Mouse (Mus musculus) left cerebral cortex, adult 18-20 months (tissue): Measurements from ENCODE around the gene Sult5a1. TPM values are rescaled to one million over a fixed set of nuclear protein-coding genes. Genes with fewer than 3 reads are reported as not detected.
A peak's percentile ranks its signal among the peaks of the same experiment; 100 is the strongest.

Source experiments
- DNase-seq, 2 experiments: peaks; one replicate each; pipeline ENCODE4 v3.0.0; 2021 to 2022; ENCODE audit warnings: low spot score in 2 of 2, mixed read lengths in 1 of 2
- microRNA-seq, 2 experiments: library from miRNA; unstranded; fragments of <30 nt; microRNA quantifications; one replicate each; pipeline ENCODE4 v1.2.0; 2021
- total RNA-seq, 2 experiments: library from RNA; stranded (reverse); gene quantifications; 2 replicates each; pipeline ENCODE4 v1.2.3; 2021

Gene Sult5a1
- total RNA-seq, 2 experiments from 2014 or later = 0.51 TPM; not detected in 1

GRCm38 (mm10) chr8:123101735-123102685 is 56.1 kb downstream of the Sult5a1 start, which contains the start of gene Rpl13:
Gene Rpl13 (plus strand): TSS chr8:123102350.
- DNase-seq = peak; percentile 98

- no peak for DNase-seq
These were observed 56.9 kb downstream of the Sult5a1 start for GRCm38 (mm10) chr8:123101244-123101643.

DNA sequence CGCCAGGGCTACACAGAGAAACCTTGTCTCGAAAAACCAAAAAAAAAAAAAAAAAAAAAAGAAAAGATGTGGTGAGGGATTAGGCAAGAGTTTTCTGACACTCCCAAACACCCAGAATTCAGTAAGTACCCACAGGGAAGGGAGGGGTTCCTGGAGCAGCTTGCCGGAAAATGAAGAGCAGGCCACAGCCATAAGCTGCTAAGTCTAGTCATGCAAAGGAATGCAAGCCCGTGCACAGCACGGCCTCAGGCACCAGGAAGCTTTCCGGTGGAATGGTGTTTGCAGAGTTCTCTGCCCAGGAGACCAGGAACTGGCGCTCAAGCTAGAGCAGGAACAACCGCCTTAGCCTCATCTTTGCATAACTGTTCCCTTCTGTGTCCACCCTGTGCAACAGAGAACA is 57.8 kb downstream of the Sult5a1 start:
- DNase-seq = no peak

DNA sequence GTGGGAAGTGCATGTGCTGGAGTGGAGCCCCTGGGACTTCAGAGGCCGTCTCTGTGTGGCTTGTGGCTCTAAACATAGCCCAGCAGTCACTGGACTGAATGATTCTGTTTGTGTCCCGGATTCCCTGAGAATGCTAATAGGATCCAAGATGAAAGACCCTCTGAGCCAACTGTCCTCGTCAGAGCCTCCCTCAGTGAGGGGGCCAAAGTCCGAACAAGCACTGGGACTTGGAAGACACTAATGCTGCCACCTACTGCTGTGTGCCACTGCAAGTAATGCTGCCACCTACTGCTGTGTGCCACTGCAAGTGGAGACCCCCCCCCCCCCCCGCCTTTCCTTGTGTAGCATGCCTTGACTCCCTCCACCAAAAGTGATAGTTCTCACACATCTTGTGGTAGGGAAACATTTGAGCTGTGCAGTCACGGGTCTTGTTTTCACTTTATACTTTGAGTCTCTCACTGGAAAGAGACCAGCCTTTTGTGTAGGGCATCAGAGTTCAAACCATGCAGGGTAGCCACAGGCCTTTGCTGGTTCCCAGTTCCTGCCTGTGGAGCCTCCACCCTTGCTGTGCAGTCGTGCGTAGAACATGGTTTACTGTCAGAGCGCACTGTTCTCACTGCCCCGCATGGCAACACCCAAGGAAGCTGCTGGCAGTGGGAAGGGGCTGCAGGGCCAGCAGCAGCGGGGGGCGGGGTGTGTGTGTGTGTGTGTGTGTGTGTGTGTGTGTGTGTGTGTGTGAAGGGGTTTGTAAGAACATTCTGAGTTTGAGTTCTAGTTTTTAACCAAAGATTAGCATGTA is 60.1 kb downstream of the Sult5a1 start:
- DNase-seq = peak in 1 of 2 experiments; percentile 32

DNA sequence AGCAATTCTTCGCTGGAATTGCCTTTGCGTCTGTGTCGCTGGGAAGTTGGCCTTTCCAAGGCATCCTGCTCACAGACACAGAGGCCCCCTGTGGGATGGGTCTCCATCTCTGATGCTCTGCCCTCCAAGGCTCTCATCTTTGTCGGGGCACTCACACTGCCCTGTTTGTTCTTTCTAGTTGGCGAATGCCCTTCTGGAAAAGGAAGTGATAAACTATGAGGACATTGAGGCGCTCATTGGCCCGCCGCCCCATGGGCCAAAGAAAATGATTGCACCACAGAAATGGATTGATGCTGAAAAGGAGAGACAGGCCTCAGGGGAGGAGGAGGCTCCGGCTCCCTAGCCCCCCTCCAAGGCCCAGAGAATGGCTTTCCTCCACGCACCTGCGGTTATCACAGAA is 60.9 kb downstream of the Sult5a1 start:
- DNase-seq = no peak

Small RNAs within 50 kb of the gene (microRNA-seq; reads per million reads assigned to microRNA genes)
- 0.21 to 0.25 reads per million in 2 experiments for gene Mir7079
- gene Mir7080 = 124 to 155 reads per million in 2 experiments

Other genes with a start within 250 kb of the Sult5a1 start
- 100 to 1,000 TPM; 154 to 164 TPM for gene Ankrd11, start 116.0 kb downstream of the Sult5a1 start, total RNA-seq
- 10 to 100 TPM; 56.2 to 66.7 TPM for gene Spg7, start 95.4 kb downstream of the Sult5a1 start, total RNA-seq
- 100 to 1,000 TPM; 438 to 447 TPM for gene Rpl13, start 56.0 kb downstream of the Sult5a1 start, total RNA-seq
- 10 to 100 TPM; 58.0 to 61.3 TPM for gene Cpne7, start 40.9 kb downstream of the Sult5a1 start, total RNA-seq
- not detected for gene Dpep1, start 27.9 kb upstream of the Sult5a1 start, total RNA-seq
- gene Chmp1a, start 54.4 kb upstream of the Sult5a1 start, total RNA-seq = 100 to 1,000 TPM in 1 of 2 experiments, 10 to 100 TPM in 1; 88.7 to 103 TPM
- 1 to 10 TPM; 5.9 to 9.8 TPM for gene Spata33, start 54.5 kb upstream of the Sult5a1 start, total RNA-seq
- gene Cdk10, start 66.5 kb upstream of the Sult5a1 start, total RNA-seq = 10 to 100 TPM; 94.7 to 98.6 TPM
- 10 to 100 TPM; 79.4 to 82.0 TPM for gene Spata2l, start 77.9 kb upstream of the Sult5a1 start, total RNA-seq
- gene Zfp276, start 95.9 kb upstream of the Sult5a1 start, total RNA-seq = 10 to 100 TPM; 19.9 to 21.5 TPM
- gene Vps9d1, start 96.0 kb upstream of the Sult5a1 start, total RNA-seq = 10 to 100 TPM; 58.6 to 69.5 TPM
- gene Fanca, start 160.3 kb upstream of the Sult5a1 start, total RNA-seq = 1 to 10 TPM; 1.5 to 1.9 TPM
- 10 to 100 TPM; 19.0 to 20.1 TPM for gene Spire2, start 174.4 kb upstream of the Sult5a1 start, total RNA-seq
- 100 to 1,000 TPM; 565 to 596 TPM for gene Tcf25, start 215.4 kb upstream of the Sult5a1 start, total RNA-seq
- under 1 TPM in 1 of 2 experiments, not detected in 1; 0.12 TPM for gene Mc1r, start 248.8 kb upstream of the Sult5a1 start, total RNA-seq